Mouse (Mus musculus): ENCODE data around the gene Fam19a5. TPM values are rescaled to one million over a fixed set of nuclear protein-coding genes. Genes with fewer than 3 reads are reported as not detected.

Gene Fam19a5
- polyA plus RNA-seq, 1 experiment from 2014 or later, result 4.0 TPM

GRCm38 (mm10) chr15:87686415-87687040, 142.4 kb downstream of the Fam19a5 start:
- 60% methylated on average over 10 of the region's 10 CpGs for WGBS
- no peak overlapping the region for H3K9ac ChIP-seq (ENCODE audit: low read length)
- no peak for DNase-seq (ENCODE audit: low spot score)
- H3K36me3 ChIP-seq (ENCODE audit: control insufficient read depth, insufficient read depth, low read length), result no peaks in the 10 kb centered on the region
- no peak overlapping the region for H3K4me2 ChIP-seq (ENCODE audit: low read depth, severe bottlenecking)
- H3K27ac ChIP-seq (replicated peaks; ENCODE audit: low read depth, low read length), result no peak overlapping the region
- 0 out of 2 replicates have a peak, but pooled peaks cover 1% of the 10 kb centered on the region for H3K4me1 ChIP-seq (ENCODE audit: control insufficient read depth, insufficient read depth, low read length)
- no peak overlapping the region for H3K4me3 ChIP-seq (ENCODE audit: low read depth, low read length)
- ATAC-seq (ENCODE audit: insufficient number of reproducible peaks, low FRiP score, low TSS enrichment, low read depth), result no peak
- no peaks in the 10 kb centered on the region for H3K9me3 ChIP-seq (ENCODE audit: control insufficient read depth, low read length)
- no peaks in the 10 kb centered on the region for H3K27me3 ChIP-seq (ENCODE audit: control insufficient read depth, insufficient read depth, low read length)

DNA sequence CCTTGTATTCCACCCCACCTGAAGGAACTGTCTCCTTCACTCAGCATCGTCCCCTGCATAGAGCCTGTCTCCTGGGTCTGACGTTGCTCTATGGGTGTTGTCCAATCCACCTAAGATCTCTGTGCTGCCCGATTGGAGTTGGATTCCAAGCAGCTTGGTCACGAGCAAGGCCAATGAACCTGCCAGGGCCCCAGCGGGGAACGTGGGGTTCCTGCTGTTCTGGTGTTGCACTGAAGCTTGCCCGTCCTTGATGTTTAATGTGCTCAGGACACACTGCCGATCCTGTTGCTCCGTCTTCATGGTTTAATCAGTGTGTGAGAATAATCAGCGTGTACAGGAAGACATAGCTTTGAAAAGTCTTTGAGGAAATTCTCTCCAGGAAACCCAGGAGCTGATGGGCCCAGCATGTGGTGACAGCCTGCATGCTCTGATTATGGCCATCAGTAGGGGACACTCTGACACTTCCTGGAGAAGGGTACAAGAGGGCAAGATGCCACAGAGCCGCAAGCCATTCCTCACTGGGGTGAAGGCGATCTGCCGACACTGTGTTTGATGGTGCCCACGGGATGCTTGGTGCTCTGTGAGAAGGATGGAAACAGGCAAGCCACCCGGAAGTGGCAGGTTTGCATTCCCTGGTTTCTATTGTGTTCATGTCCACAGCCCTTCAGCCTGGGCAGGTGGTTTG, 147.3 kb downstream of the Fam19a5 start:
- Histone ChIP-seq H3K9ac (ENCODE audit: low read length) (no peak overlapping the region), H3K27ac (replicated peaks; ENCODE audit: low read depth, low read length) (no peak overlapping the region), H3K36me3 (ENCODE audit: control insufficient read depth, insufficient read depth, low read length) (no peaks in the 10 kb centered on the region), H3K4me1 (ENCODE audit: control insufficient read depth, insufficient read depth, low read length) (0 out of 2 replicates have a peak, but pooled peaks cover 3% of the 10 kb centered on the region), H3K4me3 (ENCODE audit: low read depth, low read length) (no peak overlapping the region), H3K4me2 (ENCODE audit: low read depth, severe bottlenecking) (no peak overlapping the region), H3K9me3 (ENCODE audit: control insufficient read depth, low read length) (no peaks in the 10 kb centered on the region), H3K27me3 (ENCODE audit: control insufficient read depth, insufficient read depth, low read length) (no peaks in the 10 kb centered on the region)
- DNase-seq (ENCODE audit: low spot score), result no peak
- no peak for ATAC-seq (ENCODE audit: insufficient number of reproducible peaks, low FRiP score, low TSS enrichment, low read depth)
- WGBS, result 76% methylated on average over 15 of the region's 15 CpGs

- Histone ChIP-seq H3K36me3 (ENCODE audit: control insufficient read depth, insufficient read depth, low read length) (no peaks in the 10 kb centered on the region), H3K4me3 (ENCODE audit: low read depth, low read length) (no peak overlapping the region), H3K4me1 (ENCODE audit: control insufficient read depth, insufficient read depth, low read length) (0 out of 2 replicates have a peak, but pooled peaks cover 3% of the 10 kb centered on the region), H3K27me3 (ENCODE audit: control insufficient read depth, insufficient read depth, low read length) (no peaks in the 10 kb centered on the region), H3K9me3 (ENCODE audit: control insufficient read depth, low read length) (no peaks in the 10 kb centered on the region), H3K27ac (replicated peaks; ENCODE audit: low read depth, low read length) (no peak overlapping the region), H3K9ac (ENCODE audit: low read length) (no peak overlapping the region), H3K4me2 (ENCODE audit: low read depth, severe bottlenecking) (no peak overlapping the region)
- ATAC-seq (ENCODE audit: insufficient number of reproducible peaks, low FRiP score, low TSS enrichment, low read depth) (no peak), DNase-seq (ENCODE audit: low spot score) (no peak)
- 75% methylated on average over 4 of the region's 4 CpGs for WGBS
Observed at GRCm38 (mm10) chr15:87691958-87692357, 147.9 kb downstream of the Fam19a5 start.

- 94% methylated on average over 7 of the region's 7 CpGs for WGBS
- no peaks in the 10 kb centered on the region for H3K27me3 ChIP-seq (ENCODE audit: control insufficient read depth, insufficient read depth, low read length)
- H3K4me1 ChIP-seq (ENCODE audit: control insufficient read depth, insufficient read depth, low read length), result 0 out of 2 replicates have a peak, but pooled peaks cover 3% of the 10 kb centered on the region
- H3K4me2 ChIP-seq (ENCODE audit: low read depth, severe bottlenecking), result no peak overlapping the region
- H3K27ac ChIP-seq (replicated peaks; ENCODE audit: low read depth, low read length), result no peak overlapping the region
- H3K4me3 ChIP-seq (ENCODE audit: low read depth, low read length), result no peak overlapping the region
- H3K9me3 ChIP-seq (ENCODE audit: control insufficient read depth, low read length), result no peaks in the 10 kb centered on the region
- DNase-seq (ENCODE audit: low spot score) (no peak), ATAC-seq (ENCODE audit: insufficient number of reproducible peaks, low FRiP score, low TSS enrichment, low read depth) (no peak)
- no peaks in the 10 kb centered on the region for H3K36me3 ChIP-seq (ENCODE audit: control insufficient read depth, insufficient read depth, low read length)
- H3K9ac ChIP-seq (ENCODE audit: low read length), result no peak overlapping the region
Observed at GRCm38 (mm10) chr15:87692394-87692793, 148.3 kb downstream of the Fam19a5 start.

DNA sequence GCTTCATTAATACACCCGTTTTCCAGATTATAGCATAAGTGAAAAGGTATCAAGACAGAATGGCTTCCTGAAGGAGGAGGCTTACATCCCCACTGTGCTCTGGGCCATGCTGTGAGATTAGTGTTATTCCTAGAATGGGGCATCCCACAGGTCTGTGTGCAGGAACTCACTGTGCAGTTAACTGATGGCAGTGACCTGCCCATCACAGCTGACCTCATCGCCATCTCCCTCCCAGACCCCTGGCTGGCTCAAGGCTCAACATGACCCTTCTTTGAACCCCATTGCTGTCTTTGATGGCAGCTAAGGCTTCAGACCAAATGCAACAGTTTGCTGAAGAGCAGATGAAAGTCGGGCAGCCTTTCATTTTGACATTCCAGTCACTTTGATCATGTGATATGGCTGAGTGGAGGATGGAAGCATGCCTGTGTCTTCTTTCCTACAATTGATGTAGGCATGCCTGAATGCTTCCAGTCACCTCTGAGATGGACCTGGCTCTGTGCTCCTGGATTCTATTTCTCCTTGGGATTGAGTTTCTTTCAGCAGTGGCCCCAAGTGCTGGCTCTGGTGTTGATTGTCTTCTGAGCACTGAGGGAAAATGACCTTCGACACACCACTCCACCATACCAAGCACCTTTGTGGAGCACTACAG, 148.9 kb downstream of the Fam19a5 start:
- Histone ChIP-seq H3K9ac (ENCODE audit: low read length) (no peak overlapping the region), H3K9me3 (ENCODE audit: control insufficient read depth, low read length) (no peaks in the 10 kb centered on the region), H3K27ac (replicated peaks; ENCODE audit: low read depth, low read length) (no peak overlapping the region), H3K4me1 (ENCODE audit: control insufficient read depth, insufficient read depth, low read length) (0 out of 2 replicates have a peak, but pooled peaks cover 3% of the 10 kb centered on the region), H3K36me3 (ENCODE audit: control insufficient read depth, insufficient read depth, low read length) (no peaks in the 10 kb centered on the region), H3K4me2 (ENCODE audit: low read depth, severe bottlenecking) (no peak overlapping the region), H3K27me3 (ENCODE audit: control insufficient read depth, insufficient read depth, low read length) (no peaks in the 10 kb centered on the region), H3K4me3 (ENCODE audit: low read depth, low read length) (no peak overlapping the region)
- ATAC-seq (ENCODE audit: insufficient number of reproducible peaks, low FRiP score, low TSS enrichment, low read depth) (no peak), DNase-seq (ENCODE audit: low spot score) (no peak)
- WGBS, result 70% methylated on average over 4 of the region's 4 CpGs

DNA sequence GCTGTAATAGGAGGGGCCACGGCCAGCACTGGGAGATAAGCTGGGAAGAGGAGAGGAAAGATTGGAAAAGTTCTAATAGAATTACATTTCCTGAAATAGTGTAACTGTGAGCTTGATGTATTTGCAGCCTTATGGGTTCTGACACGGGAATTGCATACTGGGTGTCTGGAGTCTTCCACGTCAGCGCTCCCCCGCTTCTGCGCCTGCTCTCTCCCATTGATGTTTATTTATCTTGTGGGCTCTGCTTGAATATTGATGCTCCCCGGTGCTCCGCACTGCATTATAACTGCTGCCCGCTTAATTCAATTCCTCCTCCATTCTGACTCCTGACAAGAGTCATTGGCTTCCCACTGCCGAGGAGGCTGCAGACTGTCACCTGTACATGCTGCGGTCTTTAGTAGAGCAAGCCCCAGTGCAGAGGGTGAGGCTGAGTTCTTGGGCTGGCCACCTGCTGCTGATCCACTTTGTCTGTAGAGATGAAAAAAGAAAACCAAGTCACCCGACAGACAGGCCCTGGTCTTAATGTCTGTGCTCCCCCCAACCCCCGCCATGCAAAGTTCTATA, 153.4 kb downstream of the Fam19a5 start:
- no peak overlapping the region for H3K4me3 ChIP-seq (ENCODE audit: low read depth, low read length)
- ATAC-seq (ENCODE audit: insufficient number of reproducible peaks, low FRiP score, low TSS enrichment, low read depth) (no peak), DNase-seq (ENCODE audit: low spot score) (no peak)
- H3K4me1 ChIP-seq (ENCODE audit: control insufficient read depth, insufficient read depth, low read length), result 0 out of 2 replicates have a peak, but pooled peaks cover 2% of the 10 kb centered on the region
- no peaks in the 10 kb centered on the region for H3K36me3 ChIP-seq (ENCODE audit: control insufficient read depth, insufficient read depth, low read length)
- H3K27me3 ChIP-seq (ENCODE audit: control insufficient read depth, insufficient read depth, low read length), result no peaks in the 10 kb centered on the region
- H3K9ac ChIP-seq (ENCODE audit: low read length), result no peak overlapping the region
- 86% methylated on average over 13 of the region's 13 CpGs for WGBS
- H3K4me2 ChIP-seq (ENCODE audit: low read depth, severe bottlenecking), result no peak overlapping the region
- no peaks in the 10 kb centered on the region; the same call in 1 of the 2 replicates for H3K9me3 ChIP-seq (ENCODE audit: control insufficient read depth, low read length)
- no peak overlapping the region for H3K27ac ChIP-seq (replicated peaks; ENCODE audit: low read depth, low read length)

- Histone ChIP-seq H3K4me2 (ENCODE audit: low read depth, severe bottlenecking) (no peak overlapping the region), H3K9ac (ENCODE audit: low read length) (no peak overlapping the region), H3K4me3 (ENCODE audit: low read depth, low read length) (no peak overlapping the region), H3K27me3 (ENCODE audit: control insufficient read depth, insufficient read depth, low read length) (no peaks in the 10 kb centered on the region), H3K27ac (replicated peaks; ENCODE audit: low read depth, low read length) (no peak overlapping the region), H3K9me3 (ENCODE audit: control insufficient read depth, low read length) (no peaks in the 10 kb centered on the region; the same call in 1 of the 2 replicates), H3K4me1 (ENCODE audit: control insufficient read depth, insufficient read depth, low read length) (0 out of 2 replicates have a peak, but pooled peaks cover 2% of the 10 kb centered on the region), H3K36me3 (ENCODE audit: control insufficient read depth, insufficient read depth, low read length) (no peaks in the 10 kb centered on the region)
- DNase-seq (ENCODE audit: low spot score), result peak; percentile 36
- 49% methylated on average over 14 of the region's 14 CpGs for WGBS
- ATAC-seq (ENCODE audit: insufficient number of reproducible peaks, low FRiP score, low TSS enrichment, low read depth), result 0 out of 2 replicates have a peak, but pooled peaks have one; percentile 21
Observed at GRCm38 (mm10) chr15:87698562-87699320, 154.6 kb downstream of the Fam19a5 start.

DNA sequence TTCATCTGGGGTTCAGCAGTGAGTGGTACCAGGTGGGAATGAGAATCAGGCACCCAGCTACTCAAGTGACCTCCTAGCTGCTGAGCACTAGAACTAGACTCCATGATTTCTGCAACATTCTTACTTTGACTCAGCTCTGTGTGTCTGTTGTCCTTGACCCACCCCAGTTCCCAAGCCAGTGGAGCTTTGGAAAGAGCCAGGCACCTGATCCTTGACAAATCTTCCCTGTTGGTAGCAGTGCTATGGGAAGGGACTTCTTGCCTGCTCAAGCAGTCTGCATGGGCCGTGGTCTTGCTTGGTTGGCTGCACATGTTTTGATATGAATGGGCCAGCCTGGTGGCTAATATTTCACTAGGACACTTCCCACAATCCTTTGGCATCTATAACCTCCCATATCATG, 158.7 kb downstream of the Fam19a5 start:
- H3K4me3 ChIP-seq (ENCODE audit: low read depth, low read length), result no peak overlapping the region
- ATAC-seq (ENCODE audit: insufficient number of reproducible peaks, low FRiP score, low TSS enrichment, low read depth) (no peak), DNase-seq (ENCODE audit: low spot score) (no peak)
- H3K9ac ChIP-seq (ENCODE audit: low read length), result no peak overlapping the region
- 0 out of 2 replicates have a peak, but pooled peaks cover 2% of the 10 kb centered on the region for H3K4me1 ChIP-seq (ENCODE audit: control insufficient read depth, insufficient read depth, low read length)
- H3K4me2 ChIP-seq (ENCODE audit: low read depth, severe bottlenecking), result no peak overlapping the region
- 88% methylated on average over 1 of the region's 1 CpGs for WGBS
- H3K27me3 ChIP-seq (ENCODE audit: control insufficient read depth, insufficient read depth, low read length), result no peaks in the 10 kb centered on the region
- no peak overlapping the region for H3K27ac ChIP-seq (replicated peaks; ENCODE audit: low read depth, low read length)
- no peaks in the 10 kb centered on the region for H3K36me3 ChIP-seq (ENCODE audit: control insufficient read depth, insufficient read depth, low read length)
- no peaks in the 10 kb centered on the region; the same call in 1 of the 2 replicates for H3K9me3 ChIP-seq (ENCODE audit: control insufficient read depth, low read length)
